Mouse (Mus musculus) cerebellum, adult 2 months (tissue): ENCODE data around the gene Fus.

Experiments used
- CTCF ChIP-seq: fragments of 200-500 bp; IDR thresholded peaks from 2 replicates; pipeline ENCODE4 v1.5.1; 2011; ENCODE audit warnings: low read depth, mild to moderate bottlenecking, control low read depth, low read length, moderate library complexity, borderline replicate concordance; ENCODE audit not compliant: insufficient read depth
- POLR2A ChIP-seq: fragments of 200-500 bp; IDR thresholded peaks from 2 replicates; pipeline ENCODE4 v1.6.1; 2011; ENCODE audit warnings: low read length, control low read depth, borderline replicate concordance; ENCODE audit not compliant: insufficient read depth

GRCm38 (mm10) chr7:128025381-128025780, 58.1 kb downstream of the Fus start:
- no peak for TF ChIP-seq CTCF
- TF ChIP-seq POLR2A: no peak
